Mouse (Mus musculus) liver, embryonic 14.5 days (tissue): Measurements from ENCODE around the gene Usp1. TPM values are rescaled to one million over a fixed set of nuclear protein-coding genes. Genes with fewer than 3 reads are reported as not detected.
"Not testable (repeated sequence)": the region's sequence is repeated elsewhere in the genome, so short reads cannot be mapped to it uniquely, and the experiment has no call there.

ENCODE experiments used
- ATAC-seq: fragments of 200-750 bp; cut with Nextera tagmentation; 2 replicates; pipeline ENCODE4 v1.8.0; 2017; ENCODE audit warnings: moderate number of reproducible peaks, mild to moderate bottlenecking, moderate library complexity; ENCODE audit not compliant: insufficient read depth
- DNase-seq, 3 experiments: peaks; one replicate each; pipeline ENCODE4 v3.0.0-alpha.2; 2012 to 2013; ENCODE audit warnings: low read depth in 3 of 3, low spot score in 3 of 3
- H3K27ac ChIP-seq: fragments of 300-500 bp; sonication (generic); 2 replicates; pipeline ENCODE4 v1.5.1; 2014; ENCODE audit warnings: moderate library complexity, mild to moderate bottlenecking, control low read depth, inconsistent platforms
- H3K27me3 ChIP-seq: fragments of 300-500 bp; sonication (generic); 2 replicates; pipeline ENCODE4 v1.6.1; 2014; ENCODE audit warnings: mild to moderate bottlenecking, low read length, moderate library complexity; ENCODE audit not compliant: control insufficient read depth, insufficient read depth
- H3K36me3 ChIP-seq: fragments of 300-500 bp; sonication (generic); replicated peaks from 2 replicates; pipeline ENCODE4 v1.6.1; 2014; ENCODE audit warnings: low read depth; ENCODE audit not compliant: control insufficient read depth, insufficient read depth
- H3K4me1 ChIP-seq, 2 experiments: fragments of 200-500 bp in 1 of 2; fragments of 300-500 bp in 1 of 2; sonication (generic) in 1 of 2; replicated peaks; 2 replicates each; pipeline ENCODE4 v1.6.1; 2012 to 2014; ENCODE audit warnings: antibody characterized with exemption in 1 of 2, inconsistent platforms in 1 of 2, low read length in 1 of 2; ENCODE audit not compliant: control insufficient read depth in 2 of 2, insufficient read depth in 2 of 2
- H3K4me2 ChIP-seq: fragments of 300-500 bp; sonication (generic); 2 replicates; pipeline ENCODE4 v1.6.1; 2014; ENCODE audit warnings: low read depth, mild to moderate bottlenecking, control low read depth, moderate library complexity
- H3K4me3 ChIP-seq, 2 experiments: fragments of 200-500 bp in 1 of 2; fragments of 300-500 bp in 1 of 2; sonication (generic) in 1 of 2; 2 replicates each; pipeline ENCODE4 v1.5.1; 2012 to 2014; ENCODE audit warnings: low read depth in 2 of 2, low read length in 2 of 2, mild to moderate bottlenecking in 2 of 2, control low read depth in 1 of 2, inconsistent platforms in 1 of 2, moderate library complexity in 1 of 2; ENCODE audit not compliant: insufficient read depth in 1 of 2
- H3K9ac ChIP-seq: fragments of 300-500 bp; sonication (generic); replicated peaks from 2 replicates; pipeline ENCODE4 v1.6.1; 2014; ENCODE audit warnings: mild to moderate bottlenecking, control low read depth, moderate library complexity
- H3K9me3 ChIP-seq: fragments of 300-500 bp; sonication (generic); 2 replicates; pipeline ENCODE4 v1.6.1; 2016; ENCODE audit warnings: low read length, mixed read lengths; ENCODE audit not compliant: control insufficient read depth
- CTCF ChIP-seq: IDR thresholded peaks from 2 replicates; pipeline ENCODE4 v1.5.1; 2016; ENCODE audit warnings: antibody characterized with exemption, low read depth, control low read depth
- EP300 ChIP-seq: IDR thresholded peaks from 2 replicates; pipeline ENCODE4 v1.6.1; 2016; ENCODE audit warnings: antibody characterized with exemption, low read depth
- WGBS: fragments of 180-500 bp; shearing (Covaris S2); extraction: QIAGEN DNeasy Blood & Tissue Kit; methylation state at CpG from one replicate; pipeline ENCODE4 v1.1.7; 2014; ENCODE audit not compliant: insufficient replicate concordance; 5-methylcytosine and 5-hydroxymethylcytosine counted together
- polyA plus RNA-seq, 2 experiments: library from polyadenylated mRNA; depleted of rRNA in 1 of 2; stranded (reverse) in 1 of 2; unstranded in 1 of 2; fragments of >200 nt; fragmentation: Nextera tagmentation in 1 of 2; extraction: Ambion mirVana in 1 of 2; gene quantifications; 2 replicates each; pipeline versions ENCODE4 v1.2.1 to v1.2.3; 2012 to 2014

The Usp1 gene
- polyA plus RNA-seq, 2 experiments = 29.6 to 73.6 TPM

- Histone ChIP-seq H3K4me2 (peak overlapping the region; percentile 91), H3K9ac (peak overlapping the region; percentile 85), H3K27me3 (no peaks in the 10 kb centered on the region), H3K9me3 (no peaks in the 10 kb centered on the region), H3K4me1 (peaks cover 6 to 10% of the 10 kb centered on the region in 2 experiments; a peak in 3 of 4 replicates), H3K4me3 (peak overlapping the region; percentile 88 to 95), H3K27ac (peak overlapping the region; percentile 92), H3K36me3 (peaks cover 8% of the 10 kb centered on the region)
- TF ChIP-seq EP300 (no peak), CTCF (no peak)
- ATAC-seq (peak; percentile 6), DNase-seq (peak in 1 of 3 experiments; percentile 23)
- WGBS = under 1% methylated on average over 60 of the region's 66 CpGs
Measured at GRCm38 (mm10) chr4:98924071-98924905, 678 bp downstream of the Usp1 start.

- H3K4me2 ChIP-seq = peak overlapping the region; percentile 91
- H3K27ac ChIP-seq = peak overlapping the region; percentile 92
- peak overlapping the region; percentile 88 to 95 for H3K4me3 ChIP-seq
- ATAC-seq (no peak), DNase-seq (no peak)
- H3K9me3 ChIP-seq = no peaks in the 10 kb centered on the region
- no peaks in the 10 kb centered on the region for H3K27me3 ChIP-seq
- TF ChIP-seq EP300 = no peak
- no peak for TF ChIP-seq CTCF
- peak overlapping the region; percentile 85 for H3K9ac ChIP-seq
- peaks cover 6 to 10% of the 10 kb centered on the region in 2 experiments; a peak in 3 of 4 replicates for H3K4me1 ChIP-seq
- peaks cover 8% of the 10 kb centered on the region for H3K36me3 ChIP-seq
- WGBS = 0% methylated on average over 2 of the region's 2 CpGs
Measured at GRCm38 (mm10) chr4:98924906-98925178, 1.2 kb downstream of the Usp1 start.

GRCm38 (mm10) chr4:98925250-98925781 lies 1.7 kb downstream of the Usp1 start:
- WGBS = 13% methylated on average over 6 of the region's 6 CpGs
- H3K36me3 ChIP-seq = peaks cover 12% of the 10 kb centered on the region
- no peak for DNase-seq
- H3K4me3 ChIP-seq = peak overlapping the region; percentile 88 to 95
- no peak for ATAC-seq
- no peaks in the 10 kb centered on the region for H3K27me3 ChIP-seq
- peak overlapping the region; percentile 91 for H3K4me2 ChIP-seq
- H3K9me3 ChIP-seq = no peaks in the 10 kb centered on the region
- TF ChIP-seq EP300 = no peak
- no peak for TF ChIP-seq CTCF
- H3K27ac ChIP-seq = no peak overlapping the region
- H3K9ac ChIP-seq = peak overlapping the region; percentile 85
- peaks cover 6 to 10% of the 10 kb centered on the region in 2 experiments; a peak in 3 of 4 replicates for H3K4me1 ChIP-seq

GRCm38 (mm10) chr4:98936036-98936435 lies 12.4 kb downstream of the Usp1 start:
- Histone ChIP-seq H3K9me3 (no peaks in the 10 kb centered on the region), H3K9ac (no peak overlapping the region), H3K4me1 (no peaks in the 10 kb centered on the region), H3K36me3 (peaks cover 45% of the 10 kb centered on the region), H3K4me2 (no peak overlapping the region), H3K4me3 (no peak overlapping the region), H3K27me3 (no peaks in the 10 kb centered on the region), H3K27ac (no peak overlapping the region)
- TF ChIP-seq EP300 (no peak), CTCF (no peak)
- ATAC-seq (no peak), DNase-seq (no peak)
- WGBS = 83% methylated on average over 6 of the region's 6 CpGs

- 81% methylated on average over 6 of the region's 6 CpGs for WGBS
- H3K4me3 ChIP-seq, H3K4me2 ChIP-seq, H3K27me3 ChIP-seq, ATAC-seq, H3K27ac ChIP-seq, H3K9ac ChIP-seq, DNase-seq, H3K4me1 ChIP-seq, H3K9me3 ChIP-seq: not testable (repeated sequence)
- H3K36me3 ChIP-seq = peaks cover 23% of the 10 kb centered on the region
- TF ChIP-seq CTCF = peak; percentile 41
Measured at GRCm38 (mm10) chr4:98938210-98938609, 14.6 kb downstream of the Usp1 start.
